Mouse (Mus musculus) myocyte (in vitro differentiated cells): ENCODE data around the gene Gm49425.

Experiments
- CEBPB ChIP-seq: IDR thresholded peaks from 2 replicates; pipeline ENCODE4 v1.6.1; 2011; ENCODE audit warnings: mild to moderate bottlenecking, moderate library complexity; ENCODE audit not compliant: poor library complexity, insufficient read depth, severe bottlenecking
- POLR2A ChIP-seq: IDR thresholded peaks from one replicate; pipeline ENCODE4 v1.6.1; 2011; ENCODE audit warnings: low read depth, mild to moderate bottlenecking, control low read depth, moderate library complexity; ENCODE audit not compliant: insufficient read length
- SRF ChIP-seq: IDR thresholded peaks from one replicate; pipeline ENCODE4 v1.6.1; 2011; ENCODE audit warnings: low read depth; ENCODE audit not compliant: control insufficient read depth, insufficient read length
- TCF12 ChIP-seq: IDR thresholded peaks from one replicate; pipeline ENCODE4 v1.6.1; 2011; ENCODE audit warnings: mild to moderate bottlenecking, control low read depth; ENCODE audit not compliant: poor library complexity, insufficient read depth, severe bottlenecking
- TCF3 ChIP-seq: IDR thresholded peaks from one replicate; pipeline ENCODE4 v1.6.1; 2011; ENCODE audit warnings: low read depth, control low read depth; ENCODE audit not compliant: insufficient read length
- USF1 ChIP-seq: IDR thresholded peaks from one replicate; pipeline ENCODE4 v1.6.1; 2011; ENCODE audit warnings: low read depth, mild to moderate bottlenecking, control low read depth, moderate library complexity

GRCm38 (mm10) chr15:101479666-101480060 lies 37.4 kb downstream of the Gm49425 start:
- TF ChIP-seq SRF (no peak), TCF12 (no peak), TCF3 (no peak), POLR2A (no peak), CEBPB (no peak), USF1 (no peak)
